Mouse (Mus musculus) olfactory bulb, adult 2 months (tissue): ENCODE results near the gene Ecm1.

Source experiments
- CTCF ChIP-seq: fragments of 200-500 bp; IDR thresholded peaks from 2 replicates; pipeline ENCODE4 v1.5.1; 2012; ENCODE audit warnings: low read depth, mild to moderate bottlenecking, low read length, moderate library complexity; ENCODE audit not compliant: insufficient read depth
- POLR2A ChIP-seq: fragments of 200-500 bp; IDR thresholded peaks from 2 replicates; pipeline ENCODE4 v1.6.1; 2012; ENCODE audit warnings: mild to moderate bottlenecking, low read depth, low read length, moderate library complexity; ENCODE audit not compliant: insufficient read depth

GRCm38 (mm10) chr3:95761771-95762170 lies 22.4 kb upstream of the Ecm1 start:
- no peak for TF ChIP-seq CTCF
- no peak for TF ChIP-seq POLR2A
